Mouse (Mus musculus) fat pad, adult 2 months (tissue): ENCODE results near the gene Rph3a.
"Not testable (repeated sequence)": the region's sequence is repeated elsewhere in the genome, so short reads cannot be mapped to it uniquely, and the experiment has no call there.

Experiments used
- DNase-seq: peaks from one replicate; pipeline ENCODE4 v3.0.0-alpha.2; 2011; ENCODE audit warnings: low read depth, low spot score; ENCODE audit errors: extremely low read depth

The Rph3a gene

GRCm38 (mm10) chr5:120919156-120919935 is 90.5 kb downstream of the Rph3a start:
- DNase-seq: not testable (repeated sequence)

GRCm38 (mm10) chr5:120914204-120914603 is 95.7 kb downstream of the Rph3a start, which contains the start of gene Oas1d:
TSS of gene Oas1d (plus strand) at chr5:120914536.
- DNase-seq: not testable (repeated sequence)

DNA sequence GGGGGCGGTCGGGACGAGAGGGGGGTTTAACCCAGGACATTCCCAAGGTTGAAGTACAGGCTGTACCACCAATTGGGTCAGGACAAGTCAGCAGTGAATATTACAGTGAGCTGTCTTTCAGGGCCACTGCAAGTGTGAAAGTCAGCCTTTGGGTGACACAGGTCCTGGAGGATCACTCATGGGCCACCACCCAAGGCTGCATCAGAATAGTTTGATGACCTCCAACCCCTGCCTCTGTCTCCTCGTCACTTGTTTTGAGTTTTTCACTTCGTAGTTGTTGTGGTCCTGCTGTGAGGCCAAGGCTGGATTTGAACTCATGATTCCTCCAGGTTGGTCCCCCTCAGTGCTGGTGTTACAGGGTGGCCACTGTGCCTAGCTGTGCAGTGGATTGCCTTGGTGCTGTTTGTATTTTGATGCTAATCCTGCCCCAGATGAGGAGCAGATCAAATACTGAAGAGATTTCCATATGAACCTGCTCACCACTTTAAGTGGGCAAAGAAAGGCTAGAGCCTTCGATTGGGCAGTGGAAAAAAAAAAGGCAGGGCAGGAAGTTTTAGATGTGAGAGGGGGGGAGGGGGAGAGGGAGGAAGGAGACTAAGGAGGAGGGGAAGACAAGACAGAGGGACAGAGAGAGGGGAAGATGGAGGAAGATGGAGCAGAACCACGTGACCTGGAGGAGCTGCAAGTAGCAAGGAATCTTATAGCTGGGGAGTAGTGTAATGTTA is 101.5 kb downstream of the Rph3a start:
- DNase-seq: no peak

DNA sequence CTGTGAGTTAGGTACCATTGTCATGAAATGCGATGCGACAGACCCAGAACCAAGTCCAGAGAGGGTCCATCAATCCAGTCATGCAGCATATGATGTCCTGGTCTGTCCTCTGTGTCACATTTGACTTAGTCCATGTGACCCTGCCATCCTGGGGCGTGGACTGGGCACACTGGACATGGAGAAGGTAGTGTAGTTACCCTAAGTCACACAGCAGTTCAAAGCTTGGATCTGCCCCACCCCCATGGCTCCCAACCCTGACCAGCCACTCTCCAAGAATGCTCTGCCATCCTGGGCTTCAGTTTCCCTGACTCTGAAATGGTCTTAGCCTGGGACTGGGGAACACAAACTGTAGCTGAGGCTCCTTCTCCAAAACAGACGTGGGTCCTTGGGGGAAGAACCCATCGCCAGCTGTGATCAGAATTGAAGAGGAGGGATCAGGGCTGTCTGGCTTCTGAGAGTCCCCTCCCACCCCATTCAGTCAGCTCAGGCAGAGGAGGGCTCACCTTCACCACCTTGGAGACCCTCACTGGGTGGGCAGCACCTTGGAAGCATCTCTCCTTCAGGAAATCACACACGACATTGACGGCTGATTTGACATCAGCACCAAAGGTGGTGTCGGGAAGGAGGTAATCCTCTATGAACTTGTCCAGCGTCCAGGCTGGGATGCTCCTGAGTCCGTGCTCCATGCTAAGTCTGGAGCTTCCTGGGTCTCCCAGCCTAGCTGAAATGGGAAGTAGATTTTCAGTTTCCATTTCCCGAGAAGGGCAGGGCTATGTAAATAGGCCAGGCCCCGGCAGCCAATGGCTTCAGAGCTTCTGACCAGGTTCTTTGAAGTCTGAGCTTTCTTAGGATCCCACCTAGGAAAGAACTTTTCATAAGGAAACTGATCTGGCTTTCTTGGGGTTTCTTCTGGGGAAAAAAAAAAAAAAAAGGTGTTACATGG is 102.8 kb downstream of the Rph3a start, which contains the start of gene Oas1a:
Gene Oas1a, minus strand, starts transcription at position 731 of the 943 bp plus-strand sequence.
- DNase-seq: not testable (repeated sequence)

- no peak for DNase-seq
These were observed 107.8 kb downstream of the Rph3a start for GRCm38 (mm10) chr5:120902056-120902455.

DNA sequence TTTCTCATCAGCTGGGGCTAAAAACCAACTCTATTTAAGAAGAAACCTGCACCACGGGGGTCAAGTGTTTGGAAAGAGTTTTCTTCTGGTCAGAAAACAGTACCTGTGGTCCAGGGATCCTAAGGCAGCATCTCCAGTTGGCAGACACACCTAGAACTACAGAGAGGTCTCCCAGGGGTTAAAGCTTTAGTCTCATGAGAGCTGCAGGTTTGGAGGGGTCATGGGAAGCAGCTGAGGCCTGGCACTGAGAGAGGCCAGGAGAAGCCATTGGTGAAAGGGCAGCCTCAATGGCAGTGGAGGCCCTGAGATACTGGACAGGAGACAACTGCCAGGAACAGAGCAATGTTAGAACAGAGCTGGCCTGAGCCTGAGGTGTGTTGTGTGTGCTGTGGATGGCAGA is 109.2 kb downstream of the Rph3a start:
- DNase-seq: no peak

GRCm38 (mm10) chr5:120898726-120899125 is 111.2 kb downstream of the Rph3a start:
- DNase-seq: no peak

GRCm38 (mm10) chr5:120898307-120898706 is 111.6 kb downstream of the Rph3a start:
- no peak for DNase-seq

DNA sequence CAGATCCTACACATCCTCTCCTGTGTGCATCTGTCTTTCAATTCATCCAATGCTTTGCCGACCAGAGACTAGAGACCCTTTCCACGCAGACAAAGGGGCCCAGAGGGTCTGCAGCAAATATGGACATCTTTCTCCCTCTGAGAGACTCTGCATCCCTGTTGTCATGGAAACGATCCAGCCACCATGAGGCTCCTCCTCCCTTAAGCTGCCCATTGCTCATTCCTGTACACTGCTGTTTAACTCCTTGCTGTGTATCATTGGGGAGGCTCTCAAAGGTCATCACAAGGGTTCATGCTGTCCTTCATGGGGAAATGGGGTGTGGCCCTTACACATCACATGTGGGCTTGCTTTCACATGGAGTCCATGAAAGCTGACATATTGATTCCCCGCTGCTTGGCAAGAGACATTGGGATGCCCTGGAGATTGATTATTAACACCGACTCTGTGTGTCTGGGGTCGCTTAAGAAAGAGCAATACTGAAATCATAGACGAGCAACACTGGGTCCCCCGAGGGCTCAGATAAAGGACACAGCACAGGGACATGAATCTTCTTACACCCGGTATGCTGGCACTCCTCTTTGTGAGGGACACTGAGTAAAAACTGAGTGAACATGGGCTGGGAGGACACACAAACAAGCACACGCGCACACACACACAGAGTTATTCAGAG is 114.5 kb downstream of the Rph3a start:
- DNase-seq: no peak

DNA sequence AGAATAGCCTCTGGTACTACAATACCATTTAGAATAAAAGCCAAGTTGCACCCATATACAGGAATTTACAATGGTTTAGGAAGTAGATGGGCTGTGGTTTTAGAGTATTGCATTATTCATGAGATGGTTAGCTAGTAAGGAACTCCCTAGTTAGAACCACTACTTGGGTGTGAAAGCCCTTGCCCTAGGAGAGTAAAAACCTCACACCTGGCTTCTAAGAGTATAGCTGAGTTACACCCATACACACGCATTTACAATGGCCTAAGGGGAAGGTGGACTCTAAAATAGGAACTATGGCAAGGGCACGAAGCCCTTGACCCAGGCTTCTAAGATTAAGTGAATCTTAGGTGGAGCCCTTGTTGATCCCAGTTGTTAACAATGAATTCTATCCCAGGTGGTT is 115.2 kb downstream of the Rph3a start:
- not testable (repeated sequence) for DNase-seq

DNA sequence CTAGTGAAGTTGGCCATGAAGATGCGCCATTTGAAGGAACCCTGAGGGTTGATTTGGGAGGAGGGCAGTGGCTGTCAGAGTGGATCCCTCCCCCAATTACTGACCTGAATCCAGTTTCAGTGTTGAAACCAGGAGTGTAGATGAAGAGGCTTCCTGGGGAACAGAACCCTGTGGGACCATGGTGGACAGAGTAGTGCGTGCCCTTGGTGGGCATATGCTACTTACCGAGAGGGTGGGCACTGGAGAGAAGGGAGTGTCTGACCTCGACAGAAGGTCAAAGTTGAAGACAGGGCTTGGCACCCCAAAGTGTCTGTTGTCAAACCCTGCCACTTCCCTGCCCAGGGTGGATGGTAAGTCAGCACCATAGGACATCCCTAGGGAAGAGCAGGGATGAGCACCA is 116.0 kb downstream of the Rph3a start:
- DNase-seq: not testable (repeated sequence)

DNA sequence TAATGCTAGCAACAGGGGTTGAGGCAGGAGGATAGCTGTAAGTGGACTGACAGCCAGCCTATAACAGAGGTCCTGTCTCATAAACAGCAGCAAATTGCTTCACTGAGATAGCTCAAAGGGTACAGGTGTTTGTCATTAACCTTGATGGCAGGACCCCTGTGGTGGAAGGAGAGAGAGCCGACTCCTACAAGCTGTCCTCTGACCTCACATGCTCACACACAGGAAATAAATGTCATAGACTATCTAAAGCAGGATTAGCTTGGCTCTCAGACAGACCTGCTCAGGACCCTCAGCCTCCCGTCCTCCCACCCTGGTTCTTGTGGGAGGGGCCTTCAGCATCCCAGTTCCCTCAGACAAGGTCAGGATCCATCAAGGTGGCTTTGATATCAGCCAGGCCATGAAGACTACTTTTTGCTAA is 117.6 kb downstream of the Rph3a start:
- no peak for DNase-seq

DNA sequence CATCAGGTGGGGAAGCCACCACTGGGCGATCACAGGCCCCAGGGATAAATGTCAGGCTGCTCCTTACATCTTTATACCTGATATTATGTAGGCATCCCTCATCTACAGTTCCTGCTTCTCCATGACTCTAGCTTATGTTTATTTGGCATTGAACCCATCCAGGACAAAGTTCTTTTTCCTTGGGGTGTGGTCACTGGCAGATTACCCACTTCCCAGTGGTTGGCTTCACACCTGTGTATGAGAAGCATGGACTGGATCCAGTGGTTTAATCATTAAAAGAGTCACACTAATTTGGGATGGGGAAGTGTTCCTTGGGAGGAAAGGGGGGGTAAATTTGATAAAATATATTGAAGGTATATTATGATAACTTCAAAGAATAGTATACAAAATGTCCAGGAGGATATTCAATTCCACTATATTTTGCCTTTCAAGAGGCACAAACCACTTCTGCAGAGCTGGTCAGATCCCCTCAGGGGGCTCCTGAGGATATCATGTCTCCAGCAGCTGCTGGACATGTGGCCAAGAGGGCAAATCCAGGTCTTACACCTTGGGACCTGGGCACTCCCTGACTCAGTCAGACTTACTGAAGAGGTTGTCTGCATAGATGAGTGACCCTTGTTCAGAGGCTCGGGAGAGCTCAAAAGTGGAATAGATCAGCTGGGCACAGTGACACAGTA is 118.2 kb downstream of the Rph3a start:
- DNase-seq: not testable (repeated sequence)

DNA sequence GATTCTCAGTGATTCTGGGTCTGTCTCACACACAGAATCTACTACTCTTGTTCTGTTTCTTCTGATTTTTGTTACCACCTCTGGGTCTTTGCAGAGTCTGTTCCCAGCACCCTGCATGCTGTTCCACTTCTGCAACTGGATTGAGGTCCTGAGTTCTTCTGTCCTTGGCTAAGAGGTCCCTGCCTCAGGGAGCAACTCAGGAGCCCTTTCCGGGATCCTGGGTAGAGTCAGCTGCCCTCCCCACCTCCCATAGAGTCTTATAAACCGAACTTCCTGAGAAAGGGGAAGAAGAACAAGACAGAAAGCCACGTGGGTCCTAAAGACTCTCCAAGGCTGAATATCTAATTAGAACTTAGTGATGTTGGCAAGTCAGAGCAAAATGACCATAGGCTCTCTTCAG is 118.9 kb downstream of the Rph3a start:
- DNase-seq: no peak
